9 mouse cellular contexts compared by ENCODE assay signal in genomic region chr14:116924876-116925601, GRCm38 (mm10). TPM values are rescaled to one million over a fixed set of nuclear protein-coding genes. Genes with fewer than 3 reads are reported as not detected.
DNase-seq lines count a peak whose midpoint lies in the region; ATAC-seq and TF ChIP-seq lines count a peak whose summit lies in the region.
"Had no signal": no experiment of that assay in that cellular context is flagged by ENCODE, and none has a peak within 500 bp of the region (broad histone marks: within the 10 kb centered on the region; RNA-seq: fewer than 3 reads in every experiment).

Gene Gpc6, plus strand, starts transcription at chr14:116925315.

- H3K9ac ChIP-seq in heart, embryonic 13.5 days: peak within 1 kb of the TSS; percentile 88
- peak within 1 kb of the TSS; percentile 84 for H3K9ac ChIP-seq in kidney, postnatal 0 days (ENCODE audit: low read depth, low read length)
- H3K9ac ChIP-seq in liver, embryonic 11.5 days (ENCODE audit: low read depth, low read length): peak within 1 kb of the TSS; percentile 71
- H3K9ac ChIP-seq in neural tube, embryonic 12.5 days: peak within 1 kb of the TSS; percentile 88

- DNase-seq in thymus, postnatal 0 days (ENCODE audit: low spot score): peak; percentile 5
- DNase-seq in thymus, postnatal 36 days: no peak
- peak; percentile 89 for DNase-seq in forebrain, embryonic 10.5 days (ENCODE audit: extremely low spot score, low spot score)
- DNase-seq in kidney, postnatal 0 days (ENCODE audit: low spot score): peak; percentile 97
- DNase-seq in liver, embryonic 11.5 days (ENCODE audit: low spot score): peak; percentile 72
- peak; percentile 84 for DNase-seq in urinary bladder, postnatal 14 days (ENCODE audit: low spot score)

- H3K36me3 ChIP-seq in forebrain, embryonic 10.5 days (replicated peaks): no peaks in the 10 kb centered on the region
- H3K36me3 ChIP-seq in heart, embryonic 13.5 days: no peaks in the 10 kb centered on the region
- no peaks in the 10 kb centered on the region for H3K36me3 ChIP-seq in kidney, postnatal 0 days (ENCODE audit: insufficient read depth, low read length)
- H3K36me3 ChIP-seq in liver, embryonic 11.5 days (ENCODE audit: control insufficient read depth, insufficient read depth, low read length): no peaks in the 10 kb centered on the region
- H3K36me3 ChIP-seq in neural tube, embryonic 12.5 days: no peaks in the 10 kb centered on the region

- no peak for TF ChIP-seq CTCF in kidney, postnatal 0 days (IDR thresholded peaks at IDR 0.05; ENCODE audit: low read depth)

- H3K27me3 ChIP-seq in forebrain, embryonic 10.5 days (ENCODE audit: poor library complexity, severe bottlenecking): no peaks in the 10 kb centered on the region
- peaks cover 4% of the 10 kb centered on the region; the same call in 1 of the 2 replicates for H3K27me3 ChIP-seq in heart, embryonic 13.5 days (replicated peaks)
- H3K27me3 ChIP-seq in kidney, postnatal 0 days (ENCODE audit: insufficient read depth, low read length): no peaks in the 10 kb centered on the region
- peaks cover 22% of the 10 kb centered on the region for H3K27me3 ChIP-seq in liver, embryonic 11.5 days (replicated peaks; ENCODE audit: control insufficient read depth, insufficient read depth, low read length)
- H3K27me3 ChIP-seq in neural tube, embryonic 12.5 days (replicated peaks): no peaks in the 10 kb centered on the region
- H3K27me3 ChIP-seq: CH12.LX had no signal

- H3K4me1 ChIP-seq in forebrain, embryonic 10.5 days: peaks cover 29% of the 10 kb centered on the region
- peaks cover 21% of the 10 kb centered on the region for H3K4me1 ChIP-seq in heart, embryonic 13.5 days
- H3K4me1 ChIP-seq in kidney, postnatal 0 days (replicated peaks; ENCODE audit: insufficient read depth, low read length): no peaks in the 10 kb centered on the region
- no peaks in the 10 kb centered on the region for H3K4me1 ChIP-seq in liver, embryonic 11.5 days (replicated peaks; ENCODE audit: control insufficient read depth, insufficient read depth, low read length)
- H3K4me1 ChIP-seq in neural tube, embryonic 12.5 days: peaks cover 16% of the 10 kb centered on the region

- peak within 1 kb of the TSS; percentile 99 for H3K4me2 ChIP-seq in heart, embryonic 13.5 days
- peak within 1 kb of the TSS; percentile 93 for H3K4me2 ChIP-seq in kidney, postnatal 0 days (ENCODE audit: low read length)
- H3K4me2 ChIP-seq in liver, embryonic 11.5 days: peak within 1 kb of the TSS; percentile 73
- peak within 1 kb of the TSS; percentile 90 for H3K4me2 ChIP-seq in neural tube, embryonic 12.5 days (replicated peaks)

- under 1% methylated on average over 38 of the region's 38 CpGs for WGBS in forebrain, embryonic 10.5 days
- under 1% methylated on average over 38 of the region's 38 CpGs for WGBS in heart, embryonic 13.5 days
- under 1% methylated on average over 38 of the region's 38 CpGs for WGBS in kidney, postnatal 0 days
- WGBS in liver, embryonic 11.5 days: 1% methylated on average over 38 of the region's 38 CpGs
- under 1% methylated on average over 38 of the region's 38 CpGs for WGBS in neural tube, embryonic 12.5 days

- H3K4me3 ChIP-seq in forebrain, embryonic 10.5 days: peak within 1 kb of the TSS; percentile 92
- H3K4me3 ChIP-seq in heart, embryonic 13.5 days: peak within 1 kb of the TSS; percentile 83
- peak within 1 kb of the TSS; percentile 81 for H3K4me3 ChIP-seq in kidney, postnatal 0 days (replicated peaks; ENCODE audit: low read depth, low read length)
- H3K4me3 ChIP-seq in liver, embryonic 11.5 days (ENCODE audit: low read depth, low read length): peak within 1 kb of the TSS; percentile 66
- peak within 1 kb of the TSS; percentile 87 for H3K4me3 ChIP-seq in neural tube, embryonic 12.5 days

- peak within 1 kb of the TSS; percentile 100 for H3K27ac ChIP-seq in forebrain, embryonic 10.5 days
- H3K27ac ChIP-seq in heart, embryonic 13.5 days (replicated peaks): peak within 1 kb of the TSS; percentile 88
- H3K27ac ChIP-seq in kidney, postnatal 0 days: peak within 1 kb of the TSS; percentile 93
- peak within 1 kb of the TSS; percentile 85 for H3K27ac ChIP-seq in liver, embryonic 11.5 days (ENCODE audit: low read depth, low read length)
- peak within 1 kb of the TSS; percentile 82 for H3K27ac ChIP-seq in neural tube, embryonic 12.5 days

- H3K9me3 ChIP-seq in forebrain, embryonic 10.5 days: no peaks in the 10 kb centered on the region
- H3K9me3 ChIP-seq in heart, embryonic 13.5 days: no peaks in the 10 kb centered on the region
- H3K9me3 ChIP-seq in kidney, postnatal 0 days (replicated peaks; ENCODE audit: low read length): no peaks in the 10 kb centered on the region
- H3K9me3 ChIP-seq in liver, embryonic 11.5 days (ENCODE audit: control insufficient read depth, low read length): no peaks in the 10 kb centered on the region
- H3K9me3 ChIP-seq in neural tube, embryonic 12.5 days: no peaks in the 10 kb centered on the region

- ATAC-seq in heart, embryonic 13.5 days (ENCODE audit: extremely low read depth, insufficient number of reproducible peaks, low FRiP score, low TSS enrichment): peak; percentile 27; the same call in 1 of the 2 replicates
- peak; percentile 52 for ATAC-seq in kidney, postnatal 0 days (replicated peaks; ENCODE audit: low FRiP score, low read depth)
- peak; percentile 59 for ATAC-seq in liver, embryonic 11.5 days (replicated peaks; ENCODE audit: low FRiP score)
- ATAC-seq in neural tube, embryonic 12.5 days (ENCODE audit: low FRiP score, low read depth): peak; percentile 59

RNA-seq across cellular contexts. Expression of gene Gpc6, which starts in this region (rescaled TPM):
- 2.3 and 2.8 TPM in 2 replicates for polyA plus RNA-seq in thymus, postnatal 0 days (2015; fragmentation: Nextera tagmentation; extraction: Ambion mirVana)
- 36.5 and 38.0 TPM in 2 replicates for polyA plus RNA-seq in forebrain, embryonic 10.5 days (2016; fragmentation: Nextera tagmentation; extraction: Ambion mirVana)
- 13.1 and 14.0 TPM in 2 replicates for polyA plus RNA-seq in heart, embryonic 13.5 days (2015; fragmentation: Nextera tagmentation; extraction: Ambion mirVana)
- 46.3 and 46.4 TPM in 2 replicates for polyA plus RNA-seq in kidney, postnatal 0 days (2015; fragmentation: Nextera tagmentation; extraction: Ambion mirVana)
- polyA plus RNA-seq in liver, embryonic 11.5 days (2014; fragmentation: Nextera tagmentation; extraction: Ambion mirVana): 17.8 and 18.8 TPM in 2 replicates
- polyA plus RNA-seq in neural tube, embryonic 12.5 days (2016; fragmentation: Nextera tagmentation; extraction: Ambion mirVana): 30.5 and 34.6 TPM in 2 replicates

Comparison
In these comparisons a context has a peak if more than half of its experiments do, and no peak if none do; other contexts are left out.
1. DNase-seq: peak in thymus, postnatal 0 days (single experiment), forebrain, embryonic 10.5 days (single experiment), kidney, postnatal 0 days (single experiment), liver, embryonic 11.5 days (single experiment) and urinary bladder, postnatal 14 days (single experiment); none in thymus, postnatal 36 days (0 of 2).
2. Peak in every context shown above with its lines, with median percentiles within 50 percentile points of each other: H3K27ac ChIP-seq, H3K4me3 ChIP-seq, ATAC-seq, H3K4me2 ChIP-seq and H3K9ac ChIP-seq.